Mouse (Mus musculus): ENCODE data around the gene Ssx2ip.
"Not testable (repeated sequence)": the region's sequence is repeated elsewhere in the genome, so short reads cannot be mapped to it uniquely, and the experiment has no call there.

Gene Ssx2ip

DNA sequence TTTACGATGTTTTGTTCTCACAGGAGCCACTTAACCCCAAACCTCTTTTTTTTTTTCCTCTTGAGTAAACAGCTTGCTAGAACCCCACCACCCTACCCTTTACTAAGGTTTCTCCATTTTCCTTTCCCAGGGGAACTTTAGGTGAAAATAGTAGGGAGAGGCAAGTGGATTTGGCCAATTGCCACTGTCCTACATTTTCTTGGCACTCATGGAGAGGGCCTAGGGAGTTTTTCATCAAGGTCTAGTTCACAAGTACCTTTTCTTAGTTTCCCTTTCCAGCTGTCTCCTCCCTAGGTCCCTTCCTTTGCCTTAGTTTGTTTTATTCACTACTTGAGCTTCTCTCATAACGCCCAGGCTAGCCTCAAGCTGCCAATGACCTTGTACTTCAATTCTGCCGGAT lies 672 bp upstream of the Ssx2ip start:
- no peak for DNase-seq (ENCODE audit: low spot score)

GRCm38 (mm10) chr3:146405213-146406006 lies 968 bp downstream of the Ssx2ip start:
- DNase-seq (ENCODE audit: low spot score): no peak

DNA sequence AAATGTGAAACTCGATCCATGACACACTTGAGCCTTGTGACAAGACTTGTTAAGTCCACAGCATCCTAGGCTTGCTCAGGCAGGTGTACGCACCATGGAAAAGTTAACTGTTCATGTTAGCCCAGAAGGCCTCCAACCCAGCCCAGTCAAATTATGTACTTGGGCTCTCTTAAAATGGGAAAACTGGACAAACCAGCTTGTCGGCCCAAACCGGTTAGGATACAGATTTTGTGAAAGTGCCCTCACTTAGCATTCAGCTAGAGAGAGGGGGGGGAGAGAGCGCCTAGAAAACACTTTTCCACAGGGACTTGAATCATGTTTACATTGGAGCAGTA lies 1.5 kb downstream of the Ssx2ip start:
- no peak for DNase-seq (ENCODE audit: low spot score)

GRCm38 (mm10) chr3:146407086-146407721 lies 2.8 kb downstream of the Ssx2ip start:
- no peak for DNase-seq (ENCODE audit: low spot score)

DNA sequence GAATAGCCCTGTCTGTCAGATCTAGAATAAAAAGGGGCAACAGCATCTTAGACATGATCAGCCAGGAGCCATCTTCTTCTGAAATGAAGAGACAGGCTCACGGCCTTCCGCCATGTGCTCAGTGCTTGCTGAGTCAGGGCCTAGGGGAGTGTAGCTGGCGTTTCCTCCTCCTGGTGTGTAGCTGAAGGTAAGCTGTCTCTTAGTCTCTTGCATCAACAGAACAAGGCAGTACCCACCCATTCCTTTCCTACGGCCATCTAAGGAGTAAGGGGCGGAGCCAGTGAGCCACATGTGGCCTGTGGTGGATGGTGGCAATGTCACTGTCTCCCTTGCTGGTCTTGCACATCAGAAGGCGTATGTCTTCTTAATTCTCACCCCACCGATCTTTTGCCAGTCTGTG lies 5.7 kb downstream of the Ssx2ip start:
- no peak for DNase-seq (ENCODE audit: low spot score)

DNA sequence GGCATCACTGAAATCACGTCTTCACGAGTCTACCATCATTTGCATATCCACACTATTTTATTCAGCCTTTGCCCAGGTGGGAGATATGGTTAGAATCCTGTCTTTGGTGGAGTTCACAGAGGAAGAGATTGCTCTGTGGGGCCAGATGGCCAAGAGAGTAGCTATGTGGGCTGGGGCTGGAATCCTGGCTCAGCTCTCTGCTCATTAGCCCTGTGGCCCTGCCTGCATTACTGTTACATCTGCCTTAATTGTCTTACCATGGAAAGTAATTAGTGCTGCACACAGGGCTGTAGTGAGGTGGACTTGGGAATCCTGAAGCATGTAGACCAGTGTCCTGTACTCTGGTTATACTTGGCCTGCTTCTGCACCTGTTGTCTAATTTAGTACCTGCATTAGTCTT lies 7.6 kb downstream of the Ssx2ip start:
- DNase-seq (ENCODE audit: low spot score): no peak

DNA sequence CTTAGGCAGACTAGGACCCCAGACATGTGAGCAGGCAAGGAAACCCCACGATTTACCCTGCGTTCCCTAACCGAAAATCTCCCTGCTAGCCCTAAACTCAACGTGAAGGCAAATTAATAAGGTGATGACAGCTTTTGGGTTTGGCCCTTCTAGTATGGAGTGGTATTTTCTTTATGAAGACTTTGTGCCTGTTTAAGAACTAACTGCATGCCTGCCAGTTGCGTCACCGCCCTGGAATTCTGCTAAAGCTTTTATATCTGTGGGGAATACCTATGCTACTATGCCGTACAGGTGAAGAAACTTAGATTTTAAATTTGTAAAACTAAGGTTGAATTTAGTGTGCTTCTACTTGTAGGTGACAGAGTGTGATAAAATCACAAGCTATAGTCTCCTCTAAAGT lies 8.0 kb downstream of the Ssx2ip start:
- DNase-seq (ENCODE audit: low spot score): no peak

GRCm38 (mm10) chr3:146413016-146413415 lies 8.6 kb downstream of the Ssx2ip start:
- DNase-seq (ENCODE audit: low spot score): no peak

DNA sequence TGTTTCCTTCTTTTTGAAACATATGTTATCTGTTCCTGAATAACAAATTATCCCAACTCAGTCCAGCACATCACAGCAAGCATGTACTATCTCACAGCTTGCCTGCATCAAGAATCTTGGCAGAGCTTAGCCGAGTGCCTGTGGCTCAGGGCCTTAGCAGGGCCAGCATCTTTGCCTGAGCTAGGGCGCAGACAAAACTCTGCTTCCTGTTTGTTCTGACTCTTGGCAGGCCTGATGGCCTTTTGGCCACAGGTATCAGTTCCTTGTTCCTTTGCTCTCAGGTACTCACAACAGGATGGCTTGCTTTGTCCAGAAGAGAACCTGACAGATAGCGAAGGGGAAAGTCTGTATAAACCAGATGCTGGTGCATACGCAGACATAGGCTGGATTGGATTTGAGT lies 9.6 kb downstream of the Ssx2ip start:
- no peak for DNase-seq (ENCODE audit: low spot score)

GRCm38 (mm10) chr3:146414555-146414954 lies 10.1 kb downstream of the Ssx2ip start:
- no peak for DNase-seq (ENCODE audit: low spot score)

- DNase-seq (ENCODE audit: low spot score): no peak
Measured at GRCm38 (mm10) chr3:146417873-146418272, 13.4 kb downstream of the Ssx2ip start.

GRCm38 (mm10) chr3:146418901-146419300 lies 14.5 kb downstream of the Ssx2ip start:
- no peak for DNase-seq (ENCODE audit: low spot score)

- DNase-seq (ENCODE audit: low spot score): no peak
Measured at GRCm38 (mm10) chr3:146419534-146419933, 15.1 kb downstream of the Ssx2ip start.

- DNase-seq (ENCODE audit: low spot score): no peak
Measured at GRCm38 (mm10) chr3:146419992-146420537, 15.6 kb downstream of the Ssx2ip start.

DNA sequence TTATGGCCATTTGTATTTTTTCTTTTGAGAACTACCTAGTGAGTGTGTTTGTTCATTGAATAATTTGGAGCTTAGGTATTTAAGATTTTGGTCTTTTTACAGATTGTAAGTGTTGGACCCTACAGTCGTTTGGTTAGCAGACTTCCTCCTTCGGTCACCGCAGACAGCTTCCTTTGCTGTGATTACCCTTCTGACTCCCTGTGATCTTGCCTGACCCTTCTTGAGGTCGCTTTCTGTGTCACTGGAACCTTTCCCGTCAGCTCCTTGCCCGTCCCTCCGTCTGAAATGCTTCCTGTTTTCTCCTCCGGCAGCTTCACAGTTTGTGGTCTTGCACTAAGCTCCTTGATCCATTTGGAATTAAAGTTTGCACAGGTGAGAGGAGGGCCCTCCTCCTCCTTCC lies 17.3 kb downstream of the Ssx2ip start:
- DNase-seq (ENCODE audit: low spot score): no peak

DNA sequence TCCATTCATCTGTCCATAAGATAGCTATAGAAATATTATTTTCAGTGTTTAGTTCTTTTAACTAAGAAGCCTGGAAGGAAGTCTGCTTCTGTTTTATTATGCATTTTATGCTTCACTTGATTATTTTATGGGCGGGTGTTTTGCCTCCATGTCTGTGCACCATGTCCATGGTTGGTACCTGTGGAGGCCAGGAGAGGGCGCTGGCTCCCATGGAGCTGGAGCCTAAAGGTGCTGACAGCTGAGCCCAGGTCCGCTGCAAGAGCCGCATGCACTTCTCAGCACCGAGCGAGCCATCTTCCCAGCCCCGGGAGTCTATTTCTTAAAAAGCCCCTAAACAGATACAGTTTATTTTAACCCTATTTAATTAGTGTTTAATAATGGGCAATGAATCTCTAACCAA lies 19.3 kb downstream of the Ssx2ip start:
- no peak for DNase-seq (ENCODE audit: low spot score)

GRCm38 (mm10) chr3:146424306-146424900 lies 20.0 kb downstream of the Ssx2ip start:
- DNase-seq (ENCODE audit: low spot score): no peak

DNA sequence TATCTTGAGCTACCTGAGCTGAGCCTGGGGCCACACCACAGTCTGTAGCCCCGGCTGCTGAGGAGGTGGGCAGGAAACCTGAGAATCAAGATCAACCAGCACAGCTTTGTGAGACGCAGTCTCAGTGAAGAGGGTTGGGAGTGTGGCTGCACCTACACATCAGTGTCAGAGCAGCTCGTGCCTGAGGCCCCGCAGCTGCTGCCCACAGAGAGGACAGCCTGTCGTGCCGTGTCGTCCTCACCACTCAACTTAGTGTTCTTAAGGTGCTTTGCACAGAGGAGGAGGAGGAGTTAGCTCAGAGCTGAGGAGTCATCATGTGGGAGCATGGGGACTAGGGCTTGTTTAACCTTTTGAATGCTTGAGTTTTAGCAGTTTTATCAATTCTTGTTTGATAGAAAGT lies 21.5 kb downstream of the Ssx2ip start:
- no peak for DNase-seq (ENCODE audit: low spot score)

GRCm38 (mm10) chr3:146426489-146426888 lies 22.0 kb downstream of the Ssx2ip start:
- DNase-seq (ENCODE audit: low spot score): no peak

GRCm38 (mm10) chr3:146433063-146433462 lies 28.6 kb downstream of the Ssx2ip start:
- DNase-seq (ENCODE audit: low spot score): not testable (repeated sequence)

GRCm38 (mm10) chr3:146433681-146434350 lies 29.4 kb downstream of the Ssx2ip start:
- DNase-seq (ENCODE audit: low spot score): no peak

- DNase-seq (ENCODE audit: low spot score): no peak
Measured at GRCm38 (mm10) chr3:146434686-146435085, 30.2 kb downstream of the Ssx2ip start.

- no peak for DNase-seq (ENCODE audit: low spot score)
Measured at GRCm38 (mm10) chr3:146435533-146435932, 31.1 kb downstream of the Ssx2ip start.

All from layer of hippocampus, adult 9-10 months (tissue).